Mouse (Mus musculus) heart, postnatal 0 days (tissue): Measurements from ENCODE around the gene Mon1b. TPM values are rescaled to one million over a fixed set of nuclear protein-coding genes. Genes with fewer than 3 reads are reported as not detected.

Source experiments
- ATAC-seq: fragments of 200-750 bp; cut with Nextera tagmentation; 2 replicates; pipeline ENCODE4 v1.8.0; 2017; ENCODE audit warnings: low read depth, moderate number of reproducible peaks, moderate library complexity; ENCODE audit not compliant: insufficient read depth
- DNase-seq: peaks from one replicate; pipeline ENCODE4 v3.0.0-alpha.2; 2016; ENCODE audit warnings: low spot score
- H3K27ac ChIP-seq: fragments of 300-500 bp; sonication (generic); 2 replicates; pipeline ENCODE4 v1.5.1; 2014; ENCODE audit warnings: low read depth, mild to moderate bottlenecking
- H3K27me3 ChIP-seq: fragments of 300-500 bp; sonication (generic); 2 replicates; pipeline ENCODE4 v1.6.1; 2014; ENCODE audit warnings: low read length, mixed read lengths; ENCODE audit not compliant: control insufficient read depth, insufficient read depth
- H3K36me3 ChIP-seq: fragments of 300-500 bp; sonication (generic); replicated peaks from 2 replicates; pipeline ENCODE4 v1.6.1; 2014; ENCODE audit warnings: low read length, mixed read lengths; ENCODE audit not compliant: control insufficient read depth, insufficient read depth
- H3K4me1 ChIP-seq: fragments of 300-500 bp; sonication (generic); 2 replicates; pipeline ENCODE4 v1.6.1; 2014; ENCODE audit warnings: antibody characterized with exemption; ENCODE audit not compliant: control insufficient read depth, insufficient read depth
- H3K4me2 ChIP-seq: fragments of 300-500 bp; sonication (generic); 2 replicates; pipeline ENCODE4 v1.6.1; 2014; ENCODE audit warnings: low read depth, mild to moderate bottlenecking, low read length, moderate library complexity
- H3K4me3 ChIP-seq: fragments of 300-500 bp; sonication (generic); 2 replicates; pipeline ENCODE4 v1.5.1; 2014; ENCODE audit warnings: low read depth, low read length
- H3K9ac ChIP-seq: fragments of 300-500 bp; sonication (generic); replicated peaks from 2 replicates; pipeline ENCODE4 v1.6.1; 2014; ENCODE audit warnings: low read depth, low read length, mixed read lengths
- H3K9me3 ChIP-seq: fragments of 300-500 bp; sonication (generic); replicated peaks from 2 replicates; pipeline ENCODE4 v1.6.1; 2016; ENCODE audit warnings: low read length; ENCODE audit not compliant: control insufficient read depth
- CTCF ChIP-seq: IDR thresholded peaks from 2 replicates; pipeline ENCODE4 v1.5.1; 2016; ENCODE audit warnings: antibody characterized with exemption, control low read depth, low read depth
- EP300 ChIP-seq: IDR thresholded peaks from 2 replicates; pipeline ENCODE4 v1.6.1; 2016; ENCODE audit warnings: antibody characterized with exemption, low read depth
- WGBS: fragments of 180-500 bp; shearing (Covaris S2); extraction: QIAGEN DNeasy Blood & Tissue Kit; methylation state at CpG from one replicate; pipeline ENCODE4 v1.1.7; 2014; 5-methylcytosine and 5-hydroxymethylcytosine counted together
- polyA plus RNA-seq: library from polyadenylated mRNA; unstranded; fragments of >200 nt; fragmentation: Nextera tagmentation; extraction: Ambion mirVana; gene quantifications from 2 replicates; pipeline ENCODE4 v1.2.1, GENCODE M21; 2015
- total RNA-seq: library from RNA; depleted of rRNA; stranded (reverse); fragments of >200 nt; gene quantifications from 2 replicates; pipeline ENCODE4 v1.2.3, GENCODE M21; 2014; ENCODE audit warnings: low replicate concordance; rRNA removed

Gene Mon1b
- total and polyA plus RNA-seq, 2 experiments from 2014 or later = 2.3 to 3.5 TPM

DNA sequence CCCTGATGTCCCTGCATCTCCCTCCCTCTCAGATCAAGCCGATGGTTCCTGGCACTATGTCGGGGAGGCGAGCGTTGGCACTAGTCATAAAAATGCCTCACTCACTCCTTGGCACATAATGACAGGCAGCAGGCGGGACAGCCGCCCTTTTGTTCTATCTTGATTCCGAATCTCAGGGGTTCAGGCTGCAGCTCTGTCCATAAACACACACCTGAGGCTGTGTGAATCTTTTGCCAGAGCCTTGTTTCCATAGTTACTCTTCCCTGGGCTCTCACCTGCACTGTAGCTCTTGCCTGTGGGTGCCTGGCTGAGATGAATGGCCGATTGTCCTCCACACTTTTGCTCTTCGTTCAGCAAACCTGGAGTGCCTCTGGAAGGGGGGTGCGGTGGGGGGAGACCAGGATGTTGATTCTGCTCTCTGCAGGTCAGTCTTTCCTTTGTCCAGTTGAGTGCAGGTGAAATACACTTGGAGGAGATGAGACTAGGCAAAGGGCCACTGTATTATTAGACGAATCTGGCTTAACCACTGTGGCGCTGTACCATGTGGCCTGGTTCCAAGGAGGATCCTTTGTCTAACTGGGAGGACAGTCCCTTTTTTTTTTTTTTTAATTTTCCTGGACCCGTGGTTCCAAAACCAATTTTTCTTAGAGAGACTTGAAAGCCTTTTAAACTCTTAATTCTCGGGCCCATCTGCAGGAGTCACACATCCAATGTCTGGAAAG is 56.4 kb downstream of the Mon1b start:
- 70% methylated on average over 14 of the region's 14 CpGs for WGBS
- Histone ChIP-seq H3K9me3 (no peaks in the 10 kb centered on the region), H3K4me1 (no peaks in the 10 kb centered on the region), H3K4me3 (no peak overlapping the region), H3K27ac (no peak overlapping the region), H3K4me2 (no peak overlapping the region), H3K27me3 (no peaks in the 10 kb centered on the region), H3K36me3 (no peaks in the 10 kb centered on the region), H3K9ac (no peak overlapping the region)
- ATAC-seq (no peak), DNase-seq (no peak)
- TF ChIP-seq CTCF (no peak), EP300 (no peak)

Other genes starting within 250 kb of the Mon1b start
- gene Syce1l, start 7.6 kb downstream of the Mon1b start, total RNA-seq = not detected in 2 replicates
- gene Syce1l, start 7.6 kb downstream of the Mon1b start, polyA plus RNA-seq = not detected in 2 replicates
- gene Adamts18, start 213.2 kb downstream of the Mon1b start, total RNA-seq = 0.04 and 0.43 TPM in 2 replicates
- gene Adamts18, start 213.2 kb downstream of the Mon1b start, polyA plus RNA-seq = 0.12 and 0.20 TPM in 2 replicates